Mouse (Mus musculus): Measurements from ENCODE around the gene Cuta. TPM values are rescaled to one million over a fixed set of nuclear protein-coding genes. Genes with fewer than 3 reads are reported as not detected.
A peak's percentile ranks its signal among the peaks of the same experiment; 100 is the strongest.
"Not testable (repeated sequence)": the region's sequence is repeated elsewhere in the genome, so short reads cannot be mapped to it uniquely, and the experiment has no call there.

Cuta gene
- total RNA-seq (2021): 10 to 100 TPM; 91.3 to 95.8 TPM
- long read RNA-seq, experiment 1, transcript Cuta-201 (7 exons, 741 nt): major isoform, 9 of 36 reads
- long read RNA-seq, experiment 1, transcript Cuta-202 (6 exons, 662 nt): minor isoform, 6 of 36 reads
- long read RNA-seq, experiment 1, partial matches to known transcripts: 15 of 36 reads
- long read RNA-seq, experiment 1, other reads (novel, unspliced or antisense): 3 of 36 reads
- long read RNA-seq, experiment 2, transcript Cuta-202 (6 exons, 662 nt): minor isoform, 8 of 53 reads
- long read RNA-seq, experiment 2, transcript Cuta-201 (7 exons, 741 nt): major isoform, 13 of 53 reads
- long read RNA-seq, experiment 2, partial matches to known transcripts: 18 of 53 reads
- long read RNA-seq, experiment 2, other reads (novel, unspliced or antisense): 7 of 53 reads

DNA sequence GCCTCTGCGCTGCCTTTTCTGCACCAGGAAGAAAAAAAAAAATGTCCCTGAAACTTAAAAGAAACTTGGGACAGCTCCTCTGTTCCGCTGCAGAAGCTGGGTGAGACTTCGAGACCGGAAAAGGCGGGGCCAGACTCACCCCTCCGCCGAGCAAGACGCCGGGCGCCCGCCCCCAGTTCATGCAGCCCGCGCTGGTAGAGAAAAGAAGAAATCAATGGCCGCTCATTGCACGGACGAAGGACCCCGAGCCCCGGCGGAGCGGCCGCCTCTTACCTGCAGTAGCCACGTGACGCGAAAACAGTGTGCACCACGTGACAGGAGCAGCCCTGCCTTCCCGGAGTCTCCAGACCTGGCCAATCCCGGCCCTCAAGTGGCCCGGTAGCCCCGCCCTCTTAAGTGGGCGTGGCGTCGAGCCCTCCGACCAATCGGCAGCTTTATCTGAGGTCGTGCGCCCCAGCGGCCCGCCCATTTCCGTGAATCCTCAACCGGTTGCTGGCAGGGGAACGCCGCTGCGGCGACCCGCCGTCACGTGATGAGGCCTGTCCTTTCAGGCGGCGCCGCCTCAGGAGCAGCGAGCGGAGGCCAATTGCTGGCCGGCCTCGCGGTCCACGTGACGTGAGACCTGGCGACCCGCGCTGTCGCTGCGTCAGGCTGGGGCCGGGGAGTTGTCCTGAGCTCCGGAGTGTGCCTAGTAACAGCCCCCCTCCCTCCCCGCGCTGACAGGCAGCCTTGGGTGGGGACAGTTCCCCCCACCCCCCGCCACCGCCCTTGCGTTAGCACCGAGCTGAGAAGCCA is at the start of gene Cuta:
Gene Cuta (minus strand): TSS at position 392 of the 795 bp plus-strand sequence.
- Histone ChIP-seq H3K27ac (peak within 1 kb of the TSS; percentile 99), H3K4me3 (peak within 1 kb of the TSS; percentile 65)
- DNase-seq (ENCODE audit: low spot score in 2 of 2): peak; percentile 99 to 100
- no peak for TF ChIP-seq CTCF (conservative IDR thresholded peaks at IDR 0.05)

DNA sequence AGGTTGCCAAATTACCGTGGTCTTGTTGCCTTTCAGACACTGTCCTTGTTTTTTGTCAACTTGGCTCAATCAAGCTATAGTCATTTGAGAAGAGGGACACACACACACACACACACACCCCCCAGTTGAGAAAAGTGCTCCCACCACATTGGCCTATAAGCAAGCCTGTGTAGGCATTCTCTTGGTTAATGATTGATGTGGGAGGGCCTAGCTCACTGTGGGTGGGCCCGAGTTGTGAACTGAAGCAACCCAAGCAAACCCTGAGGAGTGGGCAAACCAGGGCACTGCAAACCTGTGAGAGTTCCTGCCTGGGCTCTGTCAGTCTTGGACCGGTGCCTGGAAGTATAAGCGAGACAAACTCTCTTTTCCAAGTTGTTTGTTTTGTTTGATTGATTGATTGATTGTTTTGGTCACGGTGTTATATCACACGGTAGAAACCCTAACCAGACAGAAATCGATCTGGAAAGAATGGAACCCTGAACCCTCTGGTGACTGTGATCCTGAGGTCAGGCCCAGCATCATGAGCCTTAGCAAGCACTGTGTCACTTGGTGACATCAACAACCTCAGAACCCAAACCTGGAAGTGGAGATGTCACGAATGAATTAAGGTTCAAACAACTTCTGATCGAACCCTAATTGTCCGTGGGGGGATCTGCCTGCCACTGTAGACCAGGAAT is 46.3 kb upstream of the Cuta start:
- H3K27ac ChIP-seq: no peak overlapping the region
- TF ChIP-seq CTCF (conservative IDR thresholded peaks at IDR 0.05): no peak
- DNase-seq (ENCODE audit: low spot score in 2 of 2): no peak
- H3K4me3 ChIP-seq: no peak overlapping the region

DNA sequence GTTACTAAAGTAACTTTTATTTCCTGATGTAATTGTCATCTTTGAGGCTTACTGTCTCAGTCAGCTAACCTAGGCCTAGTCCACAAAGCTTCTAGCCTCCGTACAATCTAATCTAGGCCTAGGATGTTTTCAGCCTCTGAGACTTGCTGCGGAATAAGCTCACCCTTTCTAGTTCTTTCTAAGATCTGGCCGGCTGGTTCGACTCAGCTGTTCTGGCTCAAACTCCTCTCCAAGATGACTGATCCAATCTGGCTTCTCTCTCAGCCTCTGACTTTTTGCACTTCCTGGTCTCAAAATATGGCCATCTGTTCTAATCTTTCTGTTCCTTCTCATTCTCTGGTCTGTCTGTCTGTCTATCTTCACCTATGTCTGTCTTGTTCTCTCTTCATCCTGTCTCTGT is 44.0 kb upstream of the Cuta start:
- Histone ChIP-seq H3K27ac (no peak overlapping the region), H3K4me3 (no peak overlapping the region)
- no peak for TF ChIP-seq CTCF (conservative IDR thresholded peaks at IDR 0.05)
- no peak for DNase-seq (ENCODE audit: low spot score in 2 of 2)

DNA sequence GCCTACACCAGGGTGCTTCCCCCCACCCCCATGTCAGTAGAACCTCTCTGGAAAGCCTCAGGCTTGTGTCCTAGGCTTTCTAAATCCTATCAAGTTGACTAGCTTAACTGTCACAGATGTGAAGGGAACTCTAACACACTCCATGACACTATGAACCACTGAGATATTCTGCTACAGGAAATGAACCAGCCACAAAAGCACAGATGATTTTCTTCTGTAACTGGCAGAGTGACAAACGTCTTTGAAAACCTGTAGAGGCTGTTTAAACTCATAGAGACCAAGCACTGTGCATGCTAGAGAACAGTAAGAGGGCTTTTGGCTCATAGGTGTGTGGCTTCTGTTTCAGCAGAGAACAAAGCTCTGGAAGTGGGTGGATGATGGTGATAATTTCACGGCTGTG is 41.7 kb upstream of the Cuta start:
- Histone ChIP-seq H3K4me3 (no peak overlapping the region), H3K27ac (peak overlapping the region; percentile 83)
- no peak for TF ChIP-seq CTCF (conservative IDR thresholded peaks at IDR 0.05)
- no peak for DNase-seq (ENCODE audit: low spot score in 2 of 2)

DNA sequence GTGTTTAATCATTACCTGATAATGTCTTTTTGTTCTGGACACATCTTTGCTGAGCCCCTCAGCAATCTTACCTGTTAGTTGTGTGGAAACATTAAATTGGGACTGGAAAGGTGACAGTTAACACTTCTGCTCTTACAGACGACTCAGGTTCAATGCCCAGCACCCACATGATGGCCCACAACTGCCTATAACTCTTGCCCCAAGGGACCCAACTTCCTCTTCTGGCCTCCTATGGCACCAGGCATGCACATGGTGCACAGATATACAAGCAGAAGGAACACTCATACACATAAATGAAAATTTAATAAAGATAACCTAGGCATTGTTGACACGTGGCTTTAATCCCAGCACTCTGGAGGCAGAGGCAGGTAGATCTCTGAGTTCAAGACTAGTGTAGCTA is 40.1 kb upstream of the Cuta start:
- TF ChIP-seq CTCF (conservative IDR thresholded peaks at IDR 0.05): no peak
- Histone ChIP-seq H3K27ac (no peak overlapping the region), H3K4me3 (no peak overlapping the region)
- DNase-seq (ENCODE audit: low spot score in 2 of 2): no peak

DNA sequence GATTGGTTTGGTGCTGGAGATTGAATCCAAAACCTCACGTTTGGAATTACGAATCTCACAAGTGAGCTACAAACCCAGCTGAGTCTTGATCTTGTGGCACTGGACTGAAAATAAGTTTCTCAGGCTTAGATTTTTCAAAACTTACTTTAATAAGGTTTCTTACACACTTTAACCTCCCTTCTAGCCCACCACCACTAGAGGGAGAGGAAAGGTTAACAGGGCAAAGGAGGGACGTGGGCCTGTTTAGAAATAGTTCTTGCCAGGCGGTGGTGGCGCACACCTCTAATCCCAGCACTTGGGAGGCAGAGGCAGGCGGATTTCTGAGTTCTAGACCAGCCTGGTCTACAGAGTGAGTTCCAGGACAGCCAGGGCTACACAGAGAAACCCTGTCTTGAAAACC is 38.0 kb upstream of the Cuta start:
- not testable (repeated sequence) for H3K27ac ChIP-seq; H3K4me3 ChIP-seq; DNase-seq (ENCODE audit: low spot score in 2 of 2)
- TF ChIP-seq CTCF (conservative IDR thresholded peaks at IDR 0.05): peak; percentile 40

DNA sequence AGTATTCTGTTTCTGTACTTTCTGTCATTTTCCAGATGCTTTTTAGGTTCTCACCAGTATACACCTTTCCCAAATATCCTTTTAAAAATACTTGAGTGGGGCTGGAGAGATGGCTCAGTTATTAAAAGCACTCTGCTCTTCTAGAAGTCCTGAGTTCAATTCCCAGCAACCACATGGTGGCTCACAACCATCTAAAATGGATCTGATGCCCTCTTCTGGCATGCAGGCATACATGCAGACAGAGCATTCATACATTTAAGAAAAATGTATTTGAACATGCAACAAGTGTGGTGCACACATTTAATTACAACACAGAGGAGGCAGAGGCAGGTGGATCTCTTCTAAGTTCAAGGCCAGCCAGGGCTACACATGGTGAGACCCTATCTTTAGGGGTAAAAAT is 36.0 kb upstream of the Cuta start:
- no peak for DNase-seq (ENCODE audit: low spot score in 2 of 2)
- TF ChIP-seq CTCF (conservative IDR thresholded peaks at IDR 0.05): peak; percentile 58
- no peak overlapping the region for H3K4me3 ChIP-seq

DNA sequence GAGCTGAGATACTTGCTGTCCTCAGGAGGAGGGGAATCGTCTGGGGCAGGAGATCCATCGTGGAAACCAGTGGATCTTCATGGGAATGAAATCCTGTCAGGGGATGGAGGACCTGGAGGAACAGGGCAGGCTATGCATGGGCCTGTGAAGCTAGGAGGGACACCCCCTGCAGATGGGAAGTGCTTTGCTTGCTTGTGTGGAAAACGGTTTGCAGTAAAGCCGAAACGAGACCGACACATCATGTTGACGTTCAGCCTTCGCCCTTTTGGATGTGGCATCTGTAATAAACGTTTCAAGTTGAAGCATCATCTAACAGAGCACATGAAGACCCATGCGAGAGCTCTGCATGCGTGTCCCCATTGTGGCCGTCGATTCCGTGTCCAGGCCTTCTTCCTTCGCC is 35.2 kb upstream of the Cuta start:
- no peak for DNase-seq (ENCODE audit: low spot score in 2 of 2)
- no peak overlapping the region for H3K27ac ChIP-seq
- H3K4me3 ChIP-seq: no peak overlapping the region
- TF ChIP-seq CTCF (conservative IDR thresholded peaks at IDR 0.05): no peak

More for the DNA sequence above, 36.0 kb upstream of the Cuta start:
- H3K27ac ChIP-seq: no peak overlapping the region

DNA sequence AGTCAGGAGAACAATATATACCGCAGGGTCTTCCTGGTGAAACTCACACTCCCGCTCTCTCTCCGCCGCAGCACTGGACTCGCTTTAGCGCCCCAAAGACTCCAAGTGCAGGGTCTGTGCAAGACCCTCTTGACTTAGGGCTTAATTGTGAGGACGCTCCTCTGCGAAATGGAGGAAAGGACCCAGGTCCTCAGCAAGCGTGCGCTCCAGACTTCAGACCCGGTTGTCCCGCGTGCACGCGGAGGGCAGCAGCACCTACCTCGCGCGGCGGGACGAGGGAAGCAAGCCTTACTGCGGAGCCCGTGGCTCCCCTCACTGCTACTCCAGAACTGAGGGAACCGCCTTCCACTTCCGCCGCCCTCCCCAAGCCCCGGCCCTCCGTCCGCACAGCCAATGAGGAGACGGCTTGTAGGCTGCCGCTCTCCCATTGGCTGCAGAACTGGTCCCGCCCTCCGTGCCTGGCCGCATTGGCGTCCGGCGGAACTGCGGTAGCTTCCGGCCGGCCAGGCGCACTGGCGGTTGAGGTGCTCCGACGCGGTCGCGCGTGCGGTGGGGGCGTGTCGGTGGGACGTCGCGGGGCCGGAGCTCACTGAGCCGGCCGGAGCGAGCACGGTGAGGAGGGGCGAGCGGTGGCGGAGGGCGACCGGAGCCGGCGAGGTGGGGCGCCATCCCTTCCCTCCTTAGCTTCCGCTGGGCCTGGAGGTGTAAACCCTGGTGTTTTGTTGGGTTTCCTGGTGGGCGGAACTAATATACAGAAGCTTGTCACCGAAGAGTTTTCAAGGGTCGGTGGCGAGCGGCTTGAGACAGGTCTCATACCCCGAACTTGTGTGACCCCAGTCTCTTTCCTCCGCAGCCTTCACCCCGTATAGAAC is 33.6 kb upstream of the Cuta start, which contains the start of gene Zbtb9:
Gene Zbtb9 (plus strand): TSS at position 465 of the 872 bp plus-strand sequence.
- Histone ChIP-seq H3K27ac (peak within 1 kb of the TSS; percentile 94), H3K4me3 (peak within 1 kb of the TSS; percentile 84)
- peak; percentile 95 to 96 for DNase-seq (ENCODE audit: low spot score in 2 of 2)
- no peak for TF ChIP-seq CTCF (conservative IDR thresholded peaks at IDR 0.05)

DNA sequence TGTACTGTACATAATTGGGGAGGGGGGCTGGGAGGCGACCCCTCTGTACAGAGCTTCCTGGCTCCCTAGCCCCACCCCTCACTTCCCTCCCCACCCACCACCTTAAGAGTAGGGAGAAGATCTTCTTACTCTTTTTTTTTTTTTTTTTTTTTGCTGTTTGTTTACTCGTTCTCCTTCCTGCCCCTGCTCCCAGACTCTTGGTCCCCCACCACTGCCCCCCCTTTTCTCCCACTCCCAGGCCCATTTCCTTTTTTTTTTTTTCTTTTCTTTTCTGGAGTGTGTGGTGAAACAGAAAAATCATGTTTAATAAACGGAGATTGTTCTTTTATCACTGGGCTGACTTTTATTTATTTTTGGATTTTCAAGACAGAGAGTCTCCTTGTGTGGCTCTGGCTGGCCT is 32.7 kb upstream of the Cuta start:
- H3K4me3 ChIP-seq: peak overlapping the region; percentile 84
- peak overlapping the region; percentile 94 for H3K27ac ChIP-seq
- no peak for DNase-seq (ENCODE audit: low spot score in 2 of 2)
- no peak for TF ChIP-seq CTCF (conservative IDR thresholded peaks at IDR 0.05)

DNA sequence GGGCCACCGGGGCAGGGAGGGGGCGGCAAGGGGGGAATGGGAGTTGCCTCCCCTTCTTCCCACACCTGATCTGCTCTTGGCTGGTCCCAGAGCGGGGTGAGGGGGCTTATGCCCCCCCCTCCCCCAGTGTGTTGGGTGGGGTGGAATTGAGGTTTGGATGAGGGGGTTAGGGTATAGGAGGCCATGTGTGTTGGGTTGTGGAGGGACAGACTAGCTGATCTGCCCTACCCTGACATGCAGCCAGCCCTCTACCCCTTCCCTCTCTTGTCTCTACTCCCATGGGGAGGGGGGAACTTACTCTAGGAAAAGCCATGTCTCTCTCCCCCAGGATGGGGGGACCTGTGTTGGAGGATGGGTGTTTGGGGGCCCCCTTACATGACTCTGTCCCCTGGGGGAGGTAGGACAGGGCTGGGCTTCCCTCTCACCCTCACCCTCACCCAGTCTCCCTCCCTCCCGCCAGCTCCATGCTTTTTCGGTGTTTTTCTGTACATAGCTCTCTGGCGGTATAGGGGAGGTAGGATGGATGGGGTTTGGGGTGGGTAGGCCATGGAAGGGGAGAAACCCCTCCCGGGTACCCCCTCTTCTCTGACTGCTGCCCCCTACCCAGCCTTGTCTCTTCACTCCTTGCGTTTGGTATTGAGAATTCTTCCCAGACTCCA is 32.0 kb upstream of the Cuta start:
- Histone ChIP-seq H3K4me3 (no peak overlapping the region), H3K27ac (peak overlapping the region; percentile 94; the same call in 1 of the 2 replicates)
- no peak for TF ChIP-seq CTCF (conservative IDR thresholded peaks at IDR 0.05)
- DNase-seq (ENCODE audit: low spot score in 2 of 2): no peak
